Mouse (Mus musculus) heart, postnatal 0 days (tissue): ENCODE data around the gene Epp13. TPM values are rescaled to one million over a fixed set of nuclear protein-coding genes. Genes with fewer than 3 reads are reported as not detected.

Experiments
- ATAC-seq: fragments of 200-750 bp; cut with Nextera tagmentation; 2 replicates; pipeline ENCODE4 v1.8.0; 2017; ENCODE audit warnings: low read depth, moderate number of reproducible peaks, moderate library complexity; ENCODE audit not compliant: insufficient read depth
- DNase-seq: peaks from one replicate; pipeline ENCODE4 v3.0.0-alpha.2; 2016; ENCODE audit warnings: low spot score
- H3K27ac ChIP-seq: fragments of 300-500 bp; sonication (generic); 2 replicates; pipeline ENCODE4 v1.5.1; 2014; ENCODE audit warnings: low read depth, mild to moderate bottlenecking
- H3K27me3 ChIP-seq: fragments of 300-500 bp; sonication (generic); 2 replicates; pipeline ENCODE4 v1.6.1; 2014; ENCODE audit warnings: low read length, mixed read lengths; ENCODE audit not compliant: control insufficient read depth, insufficient read depth
- H3K36me3 ChIP-seq: fragments of 300-500 bp; sonication (generic); replicated peaks from 2 replicates; pipeline ENCODE4 v1.6.1; 2014; ENCODE audit warnings: low read length, mixed read lengths; ENCODE audit not compliant: control insufficient read depth, insufficient read depth
- H3K4me1 ChIP-seq: fragments of 300-500 bp; sonication (generic); 2 replicates; pipeline ENCODE4 v1.6.1; 2014; ENCODE audit warnings: antibody characterized with exemption; ENCODE audit not compliant: control insufficient read depth, insufficient read depth
- H3K4me2 ChIP-seq: fragments of 300-500 bp; sonication (generic); 2 replicates; pipeline ENCODE4 v1.6.1; 2014; ENCODE audit warnings: low read depth, mild to moderate bottlenecking, low read length, moderate library complexity
- H3K4me3 ChIP-seq: fragments of 300-500 bp; sonication (generic); 2 replicates; pipeline ENCODE4 v1.5.1; 2014; ENCODE audit warnings: low read depth, low read length
- H3K9ac ChIP-seq: fragments of 300-500 bp; sonication (generic); replicated peaks from 2 replicates; pipeline ENCODE4 v1.6.1; 2014; ENCODE audit warnings: low read depth, low read length, mixed read lengths
- H3K9me3 ChIP-seq: fragments of 300-500 bp; sonication (generic); replicated peaks from 2 replicates; pipeline ENCODE4 v1.6.1; 2016; ENCODE audit warnings: low read length; ENCODE audit not compliant: control insufficient read depth
- CTCF ChIP-seq: IDR thresholded peaks from 2 replicates; pipeline ENCODE4 v1.5.1; 2016; ENCODE audit warnings: antibody characterized with exemption, control low read depth, low read depth
- EP300 ChIP-seq: IDR thresholded peaks from 2 replicates; pipeline ENCODE4 v1.6.1; 2016; ENCODE audit warnings: antibody characterized with exemption, low read depth
- WGBS: fragments of 180-500 bp; shearing (Covaris S2); extraction: QIAGEN DNeasy Blood & Tissue Kit; methylation state at CpG from one replicate; pipeline ENCODE4 v1.1.7; 2014; 5-methylcytosine and 5-hydroxymethylcytosine counted together
- polyA plus RNA-seq: library from polyadenylated mRNA; unstranded; fragments of >200 nt; fragmentation: Nextera tagmentation; extraction: Ambion mirVana; gene quantifications from 2 replicates; pipeline ENCODE4 v1.2.1, GENCODE M21; 2015
- total RNA-seq: library from RNA; depleted of rRNA; stranded (reverse); fragments of >200 nt; gene quantifications from 2 replicates; pipeline ENCODE4 v1.2.3, GENCODE M21; 2014; ENCODE audit warnings: low replicate concordance

Gene Epp13
- total and polyA plus RNA-seq, 2 experiments from 2014 or later: not detected

DNA sequence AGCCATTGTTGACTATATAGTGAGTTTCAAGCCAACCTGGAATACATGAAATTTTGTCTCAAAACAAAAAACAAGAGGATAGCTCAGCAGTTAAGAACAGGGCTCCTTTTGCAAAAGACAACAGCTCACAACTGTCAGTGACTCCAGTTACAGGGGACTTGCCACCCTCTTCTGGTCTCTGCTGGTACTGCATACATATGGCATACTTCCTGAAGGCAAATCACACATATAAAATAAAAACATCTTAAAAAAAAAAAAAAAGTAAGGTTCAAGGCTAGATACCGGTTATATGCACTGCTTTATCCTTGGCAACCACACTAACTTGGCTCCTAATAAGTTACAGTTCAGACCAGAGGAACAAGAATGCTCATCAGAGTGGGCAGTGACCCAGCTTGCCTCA, 30.2 kb downstream of the Epp13 start:
- DNase-seq (peak; percentile 74), ATAC-seq (no peak)
- Histone ChIP-seq H3K4me2 (peak overlapping the region; percentile 70), H3K36me3 (no peaks in the 10 kb centered on the region), H3K27me3 (no peaks in the 10 kb centered on the region), H3K9me3 (no peaks in the 10 kb centered on the region), H3K4me1 (peaks cover 10% of the 10 kb centered on the region; the same call in 1 of the 2 replicates), H3K4me3 (peak overlapping the region; percentile 61), H3K27ac (peak overlapping the region; percentile 82), H3K9ac (0 out of 2 replicates have a peak overlapping the region, but pooled peaks have one; percentile 63)
- TF ChIP-seq CTCF: peak; percentile 84
- no peak for TF ChIP-seq EP300
- WGBS: 0% methylated on average over 1 of the region's 1 CpGs

- H3K9me3 ChIP-seq: no peaks in the 10 kb centered on the region
- peak overlapping the region; percentile 61 for H3K4me3 ChIP-seq
- H3K9ac ChIP-seq: peak overlapping the region; percentile 63
- peak; percentile 39 for TF ChIP-seq CTCF
- no peak for TF ChIP-seq EP300
- DNase-seq (peak; percentile 89), ATAC-seq (peak; percentile 52)
- H3K36me3 ChIP-seq: no peaks in the 10 kb centered on the region
- peak overlapping the region; percentile 70 for H3K4me2 ChIP-seq
- no peaks in the 10 kb centered on the region for H3K27me3 ChIP-seq
- peak overlapping the region; percentile 82 for H3K27ac ChIP-seq
- WGBS: 1% methylated on average over 23 of the region's 23 CpGs
- peaks cover 10% of the 10 kb centered on the region; the same call in 1 of the 2 replicates for H3K4me1 ChIP-seq
Observed at GRCm38 (mm10) chr7:6283451-6284075, 31.1 kb downstream of the Epp13 start.

GRCm38 (mm10) chr7:6284442-6285012, 32.0 kb downstream of the Epp13 start:
- Histone ChIP-seq H3K27me3 (no peaks in the 10 kb centered on the region), H3K27ac (no peak overlapping the region), H3K4me3 (no peak overlapping the region), H3K9me3 (no peaks in the 10 kb centered on the region), H3K9ac (no peak overlapping the region), H3K4me1 (peaks cover 10% of the 10 kb centered on the region; the same call in 1 of the 2 replicates), H3K36me3 (no peaks in the 10 kb centered on the region), H3K4me2 (no peak overlapping the region)
- DNase-seq (no peak), ATAC-seq (no peak)
- 86% methylated on average over 4 of the region's 4 CpGs for WGBS
- TF ChIP-seq EP300 (no peak), CTCF (no peak)

GRCm38 (mm10) chr7:6285366-6285765, 32.9 kb downstream of the Epp13 start:
- no peak for ATAC-seq
- Histone ChIP-seq H3K4me1 (peaks cover 10% of the 10 kb centered on the region; the same call in 1 of the 2 replicates), H3K4me3 (no peak overlapping the region), H3K4me2 (no peak overlapping the region), H3K36me3 (no peaks in the 10 kb centered on the region), H3K27ac (no peak overlapping the region), H3K9ac (no peak overlapping the region), H3K27me3 (no peaks in the 10 kb centered on the region), H3K9me3 (no peaks in the 10 kb centered on the region)
- DNase-seq: no peak
- WGBS: 78% methylated on average over 6 of the region's 6 CpGs
- TF ChIP-seq EP300: no peak
- no peak for TF ChIP-seq CTCF

DNA sequence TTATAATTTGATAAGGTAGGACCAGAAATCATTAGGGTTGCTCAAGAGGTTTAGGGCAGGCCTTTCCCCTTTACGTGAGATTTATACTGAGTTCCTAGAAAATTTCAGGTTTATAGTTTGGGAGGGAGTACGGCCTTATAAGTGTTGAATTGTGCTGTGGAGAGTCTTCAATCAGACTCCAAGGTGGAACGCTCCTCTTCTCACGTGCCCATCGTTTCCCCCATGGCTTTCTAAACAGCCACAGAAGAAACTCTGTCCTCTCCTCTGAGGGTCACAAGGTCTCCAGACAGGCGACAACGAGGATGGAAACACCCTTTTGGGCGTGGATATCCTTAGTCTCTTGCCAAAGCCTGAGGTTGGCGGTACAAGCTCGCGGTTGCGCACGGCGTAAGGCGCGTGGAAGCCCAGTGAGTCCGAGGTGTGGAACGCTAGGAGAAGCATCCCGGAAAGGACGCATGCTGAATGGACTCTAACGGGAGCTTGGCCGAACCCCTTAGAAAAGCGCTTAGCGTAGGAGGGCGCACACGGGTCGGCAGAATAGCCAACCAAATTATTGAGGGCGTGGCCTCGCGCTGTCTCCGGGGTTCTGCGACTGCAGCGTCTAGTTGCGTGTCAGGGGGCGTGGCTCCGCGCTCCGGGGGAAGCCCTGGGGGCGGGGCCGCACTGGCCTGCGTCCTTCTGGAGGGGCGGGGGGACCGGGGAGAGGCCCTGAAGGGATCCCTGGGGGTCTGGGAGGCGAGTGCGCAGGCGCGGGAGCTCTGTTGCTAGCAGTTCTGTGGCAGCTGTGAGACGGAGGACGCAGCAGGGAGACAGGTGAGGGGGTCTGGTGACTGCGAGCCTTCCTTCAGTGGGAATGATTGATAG, 33.6 kb downstream of the Epp13 start, which contains the start of gene Zfp667:
TSS of gene Zfp667 (plus strand) at position 738 of the 864 bp plus-strand sequence.
- H3K27ac ChIP-seq: peak within 1 kb of the TSS; percentile 63
- H3K4me3 ChIP-seq: peak within 1 kb of the TSS; percentile 55
- H3K4me1 ChIP-seq: peaks cover 10% of the 10 kb centered on the region; the same call in 1 of the 2 replicates
- H3K27me3 ChIP-seq: no peaks in the 10 kb centered on the region
- peak; percentile 94 for DNase-seq
- peak; percentile 91 for ATAC-seq
- 3% methylated on average over 50 of the region's 50 CpGs for WGBS
- no peaks in the 10 kb centered on the region for H3K9me3 ChIP-seq
- peak within 1 kb of the TSS; percentile 69 for H3K4me2 ChIP-seq
- H3K36me3 ChIP-seq: no peaks in the 10 kb centered on the region
- peak within 1 kb of the TSS; percentile 60 for H3K9ac ChIP-seq
- 0 out of 2 replicates have a peak, but pooled peaks have one; percentile 32 for TF ChIP-seq EP300
- no peak for TF ChIP-seq CTCF
